Mouse (Mus musculus) liver, embryonic 13.5 days (tissue): ENCODE results near the gene Popdc3. TPM values are rescaled to one million over a fixed set of nuclear protein-coding genes. Genes with fewer than 3 reads are reported as not detected.

ENCODE experiments used
- ATAC-seq: fragments of 200-750 bp; cut with Nextera tagmentation; 2 replicates; pipeline ENCODE4 v1.8.0; 2017; ENCODE audit warnings: low read depth, mild to moderate bottlenecking, moderate number of reproducible peaks, moderate library complexity
- DNase-seq: peaks from one replicate; pipeline ENCODE4 v3.0.0; 2022
- H3K27ac ChIP-seq: fragments of 300-500 bp; sonication (generic); 2 replicates; pipeline ENCODE4 v1.5.1; 2015; ENCODE audit warnings: moderate library complexity, mild to moderate bottlenecking, inconsistent platforms
- H3K27me3 ChIP-seq: fragments of 300-500 bp; sonication (generic); 2 replicates; pipeline ENCODE4 v1.6.1; 2015; ENCODE audit warnings: mild to moderate bottlenecking, inconsistent platforms
- H3K36me3 ChIP-seq: fragments of 300-500 bp; sonication (generic); 2 replicates; pipeline ENCODE4 v1.6.1; 2015; ENCODE audit warnings: mild to moderate bottlenecking, inconsistent platforms
- H3K4me1 ChIP-seq: fragments of 300-500 bp; sonication (generic); replicated peaks from 2 replicates; pipeline ENCODE4 v1.6.1; 2015; ENCODE audit warnings: inconsistent platforms
- H3K4me2 ChIP-seq: fragments of 300-500 bp; sonication (generic); 2 replicates; pipeline ENCODE4 v1.6.1; 2015; ENCODE audit warnings: inconsistent platforms, mild to moderate bottlenecking, moderate library complexity
- H3K4me3 ChIP-seq: fragments of 300-500 bp; sonication (generic); replicated peaks from 2 replicates; pipeline ENCODE4 v1.5.1; 2015; ENCODE audit warnings: mild to moderate bottlenecking, inconsistent platforms
- H3K9ac ChIP-seq: fragments of 300-500 bp; sonication (generic); 2 replicates; pipeline ENCODE4 v1.6.1; 2015; ENCODE audit warnings: mild to moderate bottlenecking, inconsistent platforms
- H3K9me3 ChIP-seq: fragments of 300-500 bp; sonication (generic); replicated peaks from 2 replicates; pipeline ENCODE4 v1.6.1; 2016; ENCODE audit warnings: inconsistent platforms
- WGBS: fragments of 180-500 bp; shearing (Covaris S2); methylation state at CpG from one replicate; pipeline ENCODE4 v1.1.7; 2015; ENCODE audit not compliant: insufficient replicate concordance; 5-methylcytosine and 5-hydroxymethylcytosine counted together
- polyA plus RNA-seq: library from polyadenylated mRNA; unstranded; fragments of >200 nt; fragmentation: Nextera tagmentation; extraction: Ambion mirVana; gene quantifications from 2 replicates; pipeline ENCODE4 v1.2.1, GENCODE M21; 2015

Gene Popdc3
- polyA plus RNA-seq, 1 experiment from 2014 or later = 0.10 TPM

DNA sequence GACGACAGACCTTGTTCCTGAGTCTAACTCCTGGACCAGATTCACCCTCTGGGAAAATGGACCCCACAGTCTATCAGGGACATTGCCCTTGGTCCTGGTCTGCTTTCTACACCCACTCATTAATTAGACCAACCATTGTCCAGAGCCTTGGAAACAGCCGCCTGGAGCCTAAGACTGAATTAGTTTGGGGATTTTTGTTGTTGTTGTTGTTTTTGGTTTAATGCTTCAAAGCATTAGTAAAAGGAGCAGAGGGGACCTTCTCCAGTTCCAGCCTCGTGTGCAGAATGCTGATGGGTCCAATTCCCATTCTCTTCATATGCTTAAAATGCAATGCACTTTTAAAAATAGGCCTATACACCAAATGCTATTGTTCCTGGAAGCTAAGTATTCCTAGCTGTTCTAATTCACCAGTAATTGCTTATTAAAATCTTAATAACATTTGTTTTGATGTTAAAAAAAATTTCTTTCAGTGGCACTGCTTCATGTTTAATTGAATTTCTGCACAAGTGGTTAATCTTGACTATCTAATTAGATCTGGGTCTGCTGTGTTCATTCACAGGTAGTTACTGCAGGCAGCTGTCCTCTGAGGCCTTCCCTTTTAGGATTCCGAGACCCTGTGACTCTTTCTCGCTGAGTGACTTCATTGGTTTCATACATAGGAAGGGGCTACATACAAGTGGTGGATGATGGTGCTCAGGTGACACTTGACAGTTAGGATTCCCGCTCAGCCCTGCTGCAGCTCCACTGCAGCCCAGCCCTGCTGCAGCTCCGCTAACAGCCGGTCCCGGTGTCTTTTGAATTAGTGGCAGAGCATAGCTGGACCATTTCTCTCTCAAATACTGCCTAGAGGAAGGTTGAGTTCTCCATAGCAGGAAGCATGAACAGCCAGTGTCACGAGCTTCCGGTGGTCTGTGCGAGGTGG is 25.9 kb upstream of the Popdc3 start:
- DNase-seq (no peak), ATAC-seq (no peak)
- WGBS = 80% methylated on average over 12 of the region's 12 CpGs
- no peak overlapping the region for H3K4me3 ChIP-seq
- H3K27me3 ChIP-seq = no peaks in the 10 kb centered on the region
- peaks cover under 1% of the 10 kb centered on the region; the same call in 1 of the 2 replicates for H3K4me1 ChIP-seq
- no peaks in the 10 kb centered on the region for H3K9me3 ChIP-seq
- H3K4me2 ChIP-seq = no peak overlapping the region
- no peak overlapping the region for H3K9ac ChIP-seq
- H3K36me3 ChIP-seq = peaks cover 74% of the 10 kb centered on the region
- H3K27ac ChIP-seq = no peak overlapping the region

DNA sequence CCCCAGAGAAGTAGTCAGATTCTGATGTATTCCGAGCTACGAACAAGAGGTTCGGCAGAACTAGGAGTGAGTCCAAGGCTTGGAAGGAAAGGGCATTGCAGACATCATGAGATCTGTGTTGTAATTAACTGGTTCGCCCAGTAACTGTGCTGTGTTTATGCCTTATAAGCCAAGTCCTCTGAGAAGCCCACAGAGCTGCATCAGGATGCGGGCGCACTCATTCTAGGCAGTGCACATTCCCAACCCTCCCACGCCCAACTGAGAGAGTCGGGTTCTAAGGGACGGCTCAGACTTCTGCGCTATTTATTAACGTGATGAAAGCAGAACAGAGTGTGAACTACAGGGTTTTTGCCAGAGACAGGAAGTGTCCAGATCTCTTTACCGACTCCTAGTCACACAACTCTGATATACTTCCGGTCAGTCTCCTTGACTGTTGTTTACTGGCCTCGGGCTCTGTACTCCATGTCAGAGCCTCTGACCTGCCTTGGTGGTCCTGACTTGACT is 23.3 kb upstream of the Popdc3 start:
- Histone ChIP-seq H3K27me3 (no peaks in the 10 kb centered on the region), H3K9me3 (no peaks in the 10 kb centered on the region), H3K4me3 (no peak overlapping the region), H3K4me1 (no peaks in the 10 kb centered on the region), H3K4me2 (no peak overlapping the region), H3K9ac (no peak overlapping the region), H3K27ac (no peak overlapping the region), H3K36me3 (peaks cover 78% of the 10 kb centered on the region)
- no peak for DNase-seq
- 85% methylated on average over 14 of the region's 14 CpGs for WGBS
- no peak for ATAC-seq

DNA sequence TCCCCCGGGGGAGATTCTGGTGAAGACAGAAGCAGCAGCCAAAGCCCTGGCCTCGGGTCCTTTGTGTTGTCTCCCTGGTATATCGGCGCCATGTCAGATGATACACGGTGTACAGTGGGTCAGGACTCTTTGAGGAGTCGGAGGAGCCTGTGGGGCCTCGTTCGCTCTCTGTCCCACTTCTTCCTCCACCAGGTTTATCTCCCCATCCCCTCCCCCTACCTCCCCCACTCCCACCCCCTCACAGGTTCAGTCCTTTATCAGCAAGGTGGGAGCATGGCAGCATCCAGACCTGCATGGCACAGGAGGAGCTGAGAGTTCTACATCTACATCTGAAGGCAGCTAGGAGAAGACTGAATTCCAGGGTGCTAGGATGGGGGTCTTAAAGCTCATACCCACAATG is 12.0 kb upstream of the Popdc3 start:
- WGBS = 79% methylated on average over 8 of the region's 8 CpGs
- no peak for DNase-seq
- no peaks in the 10 kb centered on the region for H3K9me3 ChIP-seq
- H3K36me3 ChIP-seq = no peaks in the 10 kb centered on the region
- no peak overlapping the region for H3K9ac ChIP-seq
- H3K4me2 ChIP-seq = no peak overlapping the region
- ATAC-seq = no peak
- H3K4me1 ChIP-seq = no peaks in the 10 kb centered on the region
- no peak overlapping the region for H3K27ac ChIP-seq
- no peaks in the 10 kb centered on the region for H3K27me3 ChIP-seq
- no peak overlapping the region for H3K4me3 ChIP-seq

DNA sequence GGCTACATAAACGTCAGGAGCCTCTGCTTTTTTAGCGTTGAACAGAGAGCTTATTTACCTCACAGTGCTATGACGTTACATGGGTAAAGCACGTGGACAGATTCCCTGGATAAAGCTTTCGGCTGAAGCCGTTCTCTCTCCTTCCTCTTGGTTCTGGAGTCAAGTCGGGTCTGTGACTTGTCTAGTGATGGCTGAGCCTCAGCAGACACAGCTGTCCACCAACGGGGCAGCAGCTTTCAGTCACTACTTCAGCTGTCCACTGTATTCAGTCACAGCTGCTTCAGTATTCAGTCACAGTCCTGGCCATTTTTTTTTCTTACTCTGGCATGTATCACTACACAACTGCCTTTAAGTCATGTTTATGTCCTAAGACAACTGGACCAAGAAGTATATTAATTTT is 4.0 kb upstream of the Popdc3 start:
- no peak for ATAC-seq
- Histone ChIP-seq H3K36me3 (no peaks in the 10 kb centered on the region), H3K27ac (no peak overlapping the region), H3K4me3 (no peak overlapping the region), H3K9me3 (no peaks in the 10 kb centered on the region), H3K9ac (no peak overlapping the region), H3K4me1 (no peaks in the 10 kb centered on the region), H3K27me3 (no peaks in the 10 kb centered on the region), H3K4me2 (no peak overlapping the region)
- 68% methylated on average over 8 of the region's 8 CpGs for WGBS
- no peak for DNase-seq

DNA sequence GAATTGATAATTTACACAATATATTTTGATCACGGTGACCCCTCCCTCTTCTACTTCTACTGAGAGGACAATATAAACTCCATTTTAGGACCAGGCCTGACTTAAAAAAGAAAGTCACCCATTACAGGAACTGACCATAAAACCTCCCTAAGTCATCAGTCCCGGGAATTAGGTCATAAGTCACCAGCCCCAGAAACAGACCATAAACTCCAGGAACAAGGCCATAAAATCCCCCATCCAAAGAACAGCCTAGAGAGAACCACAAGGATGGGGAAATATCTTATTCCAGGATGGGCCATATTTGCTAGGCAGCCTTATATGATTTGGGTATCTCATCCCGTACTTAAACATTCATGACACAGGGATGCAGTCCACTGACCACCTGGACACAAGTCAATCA is 3.6 kb upstream of the Popdc3 start:
- Histone ChIP-seq H3K4me1 (no peaks in the 10 kb centered on the region), H3K36me3 (no peaks in the 10 kb centered on the region), H3K9me3 (no peaks in the 10 kb centered on the region), H3K9ac (no peak overlapping the region), H3K27me3 (no peaks in the 10 kb centered on the region), H3K27ac (no peak overlapping the region), H3K4me2 (no peak overlapping the region), H3K4me3 (no peak overlapping the region)
- no peak for ATAC-seq
- 61% methylated on average over 3 of the region's 3 CpGs for WGBS
- DNase-seq = no peak

DNA sequence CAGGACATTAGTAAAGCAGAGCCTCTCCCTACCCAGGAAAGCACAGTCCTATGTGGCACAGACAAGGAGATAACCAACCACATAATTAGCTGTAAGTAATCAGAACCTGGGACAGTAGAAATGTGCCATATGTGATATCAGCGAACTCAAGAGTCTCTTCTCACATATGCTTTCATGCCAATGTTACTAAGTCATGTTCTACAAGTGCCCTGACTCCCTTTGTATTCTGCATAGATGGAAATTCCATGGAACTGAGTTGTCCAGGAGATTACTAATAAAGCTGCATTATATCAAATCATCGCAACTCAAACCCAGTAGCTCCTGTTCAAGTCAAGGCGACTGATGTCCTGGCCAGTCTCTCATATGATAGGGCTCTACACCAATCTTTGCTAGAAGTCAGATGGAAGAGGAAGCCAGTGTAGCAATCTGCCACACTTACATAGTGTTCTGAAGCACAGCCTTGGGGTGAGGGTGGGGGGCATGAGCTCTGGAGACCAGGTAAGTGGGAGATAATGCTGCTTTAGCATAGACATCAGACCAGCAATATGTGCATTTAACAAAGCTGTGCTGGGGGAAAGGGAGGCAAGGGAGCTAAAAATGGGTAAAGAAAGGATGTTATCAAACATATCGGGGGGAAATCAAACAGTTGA is 2.9 kb downstream of the Popdc3 start:
- Histone ChIP-seq H3K4me3 (no peak overlapping the region), H3K27ac (no peak overlapping the region), H3K27me3 (no peaks in the 10 kb centered on the region), H3K4me1 (no peaks in the 10 kb centered on the region), H3K4me2 (no peak overlapping the region), H3K9me3 (no peaks in the 10 kb centered on the region), H3K36me3 (no peaks in the 10 kb centered on the region), H3K9ac (no peak overlapping the region)
- ATAC-seq = no peak
- DNase-seq = no peak
- 66% methylated on average over 4 of the region's 4 CpGs for WGBS

DNA sequence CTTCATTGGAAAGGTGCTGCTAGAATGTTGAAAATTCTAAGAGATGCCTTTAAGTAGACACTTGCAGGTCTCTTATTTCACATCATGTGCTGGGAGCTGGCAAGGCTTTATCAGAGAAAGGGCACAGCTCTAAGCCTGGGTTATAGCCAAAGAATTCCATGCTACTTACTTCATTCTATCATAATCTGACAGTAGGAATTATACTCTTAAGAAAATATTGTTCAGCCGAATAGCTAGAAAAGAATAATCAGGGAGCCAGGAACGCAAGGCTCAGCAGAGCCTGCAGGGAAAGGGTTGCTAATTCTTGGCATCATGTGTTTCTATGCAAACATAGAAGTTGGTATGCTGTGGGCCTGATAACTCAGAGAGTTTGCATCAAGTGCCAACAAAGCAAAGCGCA is 3.4 kb downstream of the Popdc3 start:
- 71% methylated on average over 3 of the region's 3 CpGs for WGBS
- H3K4me2 ChIP-seq = no peak overlapping the region
- no peak for ATAC-seq
- DNase-seq = no peak
- H3K4me3 ChIP-seq = no peak overlapping the region
- no peaks in the 10 kb centered on the region for H3K4me1 ChIP-seq
- no peaks in the 10 kb centered on the region for H3K9me3 ChIP-seq
- H3K27ac ChIP-seq = no peak overlapping the region
- no peak overlapping the region for H3K9ac ChIP-seq
- H3K27me3 ChIP-seq = no peaks in the 10 kb centered on the region
- H3K36me3 ChIP-seq = no peaks in the 10 kb centered on the region

DNA sequence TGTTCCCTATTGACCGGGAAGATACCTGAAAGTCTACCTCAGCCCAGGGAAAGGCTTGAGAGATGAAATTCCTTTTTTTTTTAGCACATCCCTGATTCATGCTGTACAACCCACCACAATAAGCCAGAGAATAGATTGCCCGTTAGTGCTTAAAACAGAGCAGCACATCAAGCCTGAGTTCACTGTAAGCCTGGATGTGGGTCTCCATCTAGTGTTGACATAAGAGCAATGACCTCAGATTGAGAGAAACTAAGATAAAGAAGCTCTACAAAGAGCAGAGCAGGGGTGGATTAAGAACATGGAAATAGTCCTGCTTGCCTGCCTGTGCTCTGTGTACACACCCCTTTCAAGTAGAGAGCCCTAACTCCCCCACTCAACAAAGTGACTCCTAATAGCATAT is 7.6 kb downstream of the Popdc3 start:
- H3K27me3 ChIP-seq = no peaks in the 10 kb centered on the region
- 77% methylated on average over 2 of the region's 2 CpGs for WGBS
- no peaks in the 10 kb centered on the region for H3K4me1 ChIP-seq
- no peak overlapping the region for H3K4me2 ChIP-seq
- no peak overlapping the region for H3K27ac ChIP-seq
- ATAC-seq (no peak), DNase-seq (no peak)
- no peaks in the 10 kb centered on the region for H3K9me3 ChIP-seq
- H3K36me3 ChIP-seq = no peaks in the 10 kb centered on the region
- no peak overlapping the region for H3K9ac ChIP-seq
- no peak overlapping the region for H3K4me3 ChIP-seq

DNA sequence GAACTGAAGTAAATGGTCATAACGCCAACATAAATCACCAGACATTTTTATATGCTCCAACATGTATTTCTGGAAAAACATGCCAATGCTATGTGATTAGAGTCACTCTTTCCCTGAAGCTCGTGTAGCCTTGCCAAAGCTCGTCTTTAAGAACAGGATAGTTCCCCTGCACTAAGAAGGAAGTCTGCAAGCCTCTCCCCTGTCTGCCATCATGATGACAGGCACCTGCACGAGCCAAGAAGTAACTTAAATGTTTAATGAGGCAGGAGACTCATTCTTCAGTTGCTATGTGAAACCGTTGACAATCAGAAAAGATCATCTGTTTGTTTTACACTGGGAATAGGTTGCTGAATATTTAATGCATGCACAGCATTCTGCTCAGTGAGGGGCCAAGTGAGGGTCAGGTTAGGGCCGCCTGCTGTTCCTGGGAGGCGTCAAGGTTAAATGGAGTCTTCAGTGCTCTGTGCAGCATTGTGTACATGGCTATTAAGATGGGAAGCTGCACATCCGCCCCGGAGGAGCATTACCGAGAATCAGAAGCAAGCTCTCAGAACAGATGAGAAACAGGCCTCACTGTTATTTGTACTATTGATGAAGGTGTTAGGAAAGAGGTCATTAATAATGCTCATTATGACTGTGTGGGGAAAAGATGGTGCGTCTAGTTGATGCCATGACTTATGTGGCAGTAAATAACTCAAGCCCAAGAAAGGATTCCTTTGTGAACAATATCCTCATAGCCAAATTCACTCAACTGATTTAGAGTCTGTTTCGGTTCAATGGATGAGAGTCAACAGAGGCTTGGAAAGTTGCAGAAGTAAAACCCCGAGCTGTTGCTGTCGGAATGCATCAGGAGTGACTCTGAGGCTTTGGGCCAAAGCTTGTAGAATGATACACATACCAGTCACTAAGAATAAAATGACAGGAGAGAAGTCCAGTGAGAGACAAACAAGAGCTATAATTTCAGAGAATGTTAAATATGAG is 15.7 kb downstream of the Popdc3 start:
- Histone ChIP-seq H3K27ac (no peak overlapping the region), H3K36me3 (no peaks in the 10 kb centered on the region), H3K4me2 (no peak overlapping the region), H3K4me3 (no peak overlapping the region), H3K9ac (no peak overlapping the region), H3K27me3 (no peaks in the 10 kb centered on the region), H3K9me3 (no peaks in the 10 kb centered on the region), H3K4me1 (no peaks in the 10 kb centered on the region)
- DNase-seq = no peak
- no peak for ATAC-seq
- 61% methylated on average over 14 of the region's 14 CpGs for WGBS

DNA sequence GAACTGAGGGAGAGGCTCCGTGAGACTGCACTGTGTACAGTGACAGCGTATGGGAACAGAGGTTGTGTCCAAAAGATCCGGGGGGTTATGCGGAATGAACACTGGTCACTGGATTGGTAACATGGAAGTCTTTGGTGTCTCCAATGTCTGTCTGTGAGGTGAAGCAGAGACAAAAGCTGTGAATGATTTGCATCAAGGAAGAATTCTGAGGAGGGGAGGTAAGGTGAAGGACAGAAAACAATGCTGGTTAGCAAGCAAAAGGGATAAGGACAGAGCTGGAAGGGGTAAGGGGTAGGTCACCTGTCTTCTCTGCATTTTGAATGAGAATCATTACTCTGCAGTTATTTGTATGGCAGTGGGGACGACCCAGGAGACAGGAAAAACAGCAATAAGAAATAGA is 16.6 kb downstream of the Popdc3 start:
- DNase-seq (no peak), ATAC-seq (no peak)
- 70% methylated on average over 5 of the region's 5 CpGs for WGBS
- Histone ChIP-seq H3K4me2 (no peak overlapping the region), H3K36me3 (no peaks in the 10 kb centered on the region), H3K4me1 (no peaks in the 10 kb centered on the region), H3K27me3 (no peaks in the 10 kb centered on the region), H3K9me3 (no peaks in the 10 kb centered on the region), H3K27ac (no peak overlapping the region), H3K9ac (no peak overlapping the region), H3K4me3 (no peak overlapping the region)

DNA sequence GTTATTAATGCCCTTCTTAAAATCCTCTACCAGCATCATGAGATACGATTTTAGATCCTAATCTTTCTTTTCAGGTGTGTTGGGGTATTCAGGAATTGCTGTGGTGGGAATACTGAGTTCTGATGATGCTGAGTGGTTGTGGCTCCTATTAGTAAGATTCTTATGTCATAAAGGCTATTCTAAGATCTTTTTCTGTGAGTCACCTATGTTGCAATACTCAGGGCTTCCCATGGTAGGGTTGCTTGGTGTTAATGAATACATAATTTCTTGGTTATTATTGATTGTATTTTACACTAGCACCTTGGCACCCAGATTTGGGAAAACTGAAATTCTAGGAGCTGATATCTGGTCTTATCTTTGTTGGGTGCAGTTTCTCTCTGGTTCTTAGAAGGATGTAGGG is 26.7 kb downstream of the Popdc3 start:
- Histone ChIP-seq H3K27ac (no peak overlapping the region), H3K4me1 (no peaks in the 10 kb centered on the region), H3K9ac (no peak overlapping the region), H3K36me3 (no peaks in the 10 kb centered on the region), H3K4me2 (no peak overlapping the region), H3K27me3 (no peaks in the 10 kb centered on the region), H3K4me3 (no peak overlapping the region), H3K9me3 (no peaks in the 10 kb centered on the region)
- WGBS = 22% methylated on average over 1 of the region's 1 CpGs
- DNase-seq (no peak), ATAC-seq (no peak)
